Mouse (Mus musculus): ENCODE data around the gene Fads3.

Gene Fads3

GRCm38 (mm10) chr19:10041388-10042148, at the start of gene Fads3:
Gene Fads3, plus strand, starts transcription at chr19:10041569.
- peak; percentile 82 for DNase-seq

GRCm38 (mm10) chr19:9992011-9992958, 49.1 kb upstream of the Fads3 start:
- no peak for DNase-seq

DNA sequence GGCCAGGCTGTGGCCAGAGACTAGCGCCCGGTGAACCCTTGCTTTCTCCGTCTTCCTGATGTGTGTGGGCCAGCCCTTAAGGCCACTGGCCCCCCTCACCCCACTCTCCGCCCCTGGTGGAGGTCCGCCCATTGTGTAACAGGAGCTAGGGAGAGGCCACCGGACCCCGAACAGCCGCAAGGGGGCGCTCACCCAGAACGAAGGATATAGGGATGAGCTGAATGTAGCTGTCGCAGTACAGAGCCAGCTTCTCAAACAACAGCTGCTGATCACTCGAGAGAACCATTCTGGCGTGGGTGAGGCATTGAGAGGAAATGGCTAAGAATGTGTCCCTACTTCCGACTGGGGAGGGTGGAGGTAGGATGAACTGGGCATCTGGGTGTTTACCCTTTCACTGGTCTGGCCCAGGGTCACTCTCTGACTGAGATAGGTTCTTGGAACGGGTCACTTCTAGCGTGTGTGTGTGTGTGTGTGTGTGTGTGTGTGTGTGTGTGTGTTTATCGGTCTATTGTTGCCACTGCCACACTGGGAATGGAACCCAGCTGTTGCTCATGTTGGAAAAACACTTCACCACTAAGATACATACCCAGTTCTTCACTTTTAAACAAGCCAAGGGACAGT, 48.2 kb upstream of the Fads3 start:
- DNase-seq, result peak; percentile 89

GRCm38 (mm10) chr19:9997204-9998062, 43.9 kb upstream of the Fads3 start:
- no peak for DNase-seq

DNA sequence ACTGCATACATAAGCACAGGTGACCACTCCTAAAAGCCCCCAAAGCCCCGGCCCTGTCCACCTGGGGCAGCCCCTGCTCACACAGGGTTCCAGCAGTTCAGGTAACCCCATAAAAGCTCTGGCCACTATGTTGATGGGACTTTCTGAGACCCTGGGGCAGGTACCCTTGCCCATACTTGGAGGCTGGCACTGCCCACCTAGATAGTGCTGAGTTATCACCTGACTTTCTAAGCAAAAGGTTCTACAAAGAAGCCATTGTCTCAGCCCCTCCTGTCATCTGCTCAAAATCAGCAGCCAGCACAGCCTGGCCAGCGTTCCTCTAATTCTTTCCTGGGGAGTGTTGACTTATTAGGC, 43.3 kb upstream of the Fads3 start:
- no peak for DNase-seq

- DNase-seq, result no peak
Observed at GRCm38 (mm10) chr19:9998736-9999486, 42.5 kb upstream of the Fads3 start.

- no peak for DNase-seq
Observed at GRCm38 (mm10) chr19:10000330-10000729, 41.0 kb upstream of the Fads3 start.

DNA sequence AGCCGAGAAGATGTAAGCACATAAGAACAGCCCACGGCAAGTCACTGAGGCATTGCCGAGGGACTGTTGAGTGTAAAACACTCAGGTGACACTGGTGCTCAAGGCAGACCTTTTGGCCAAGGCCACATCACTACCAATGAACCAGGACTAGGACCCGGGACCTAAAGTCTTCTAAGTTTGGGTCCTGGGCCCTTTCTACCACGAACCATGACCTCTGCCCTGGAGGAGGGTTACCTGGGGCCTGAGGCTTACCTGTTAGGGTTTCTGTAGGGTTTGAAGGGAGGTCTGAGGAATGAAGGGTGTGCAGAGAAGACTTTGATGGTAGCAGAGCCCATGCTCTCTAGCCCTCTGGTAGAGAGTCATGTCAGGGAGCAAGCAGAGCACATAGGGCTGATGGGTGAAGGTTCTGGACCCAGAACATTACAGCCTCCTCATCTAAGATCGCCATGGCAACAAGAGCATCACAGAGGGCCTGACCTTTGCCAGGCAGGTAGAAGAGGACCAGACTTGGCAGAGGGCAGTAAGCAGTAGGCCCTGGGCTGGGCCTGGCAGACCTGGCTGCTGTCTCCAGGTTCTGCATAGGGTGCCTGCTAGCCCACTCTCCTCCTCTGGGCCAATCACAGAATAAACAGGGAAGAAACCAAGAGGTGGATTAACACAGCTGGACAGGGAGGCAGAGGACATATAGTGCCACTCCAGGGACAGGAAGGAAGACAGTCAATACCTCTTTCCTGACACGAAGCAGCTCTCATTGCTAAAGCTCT, 40.0 kb upstream of the Fads3 start, which contains the start of the genes Best1 and Rab3il1:
Gene Best1 (minus strand): TSS at position 428 of the 764 bp plus-strand sequence.
Gene Rab3il1 (plus strand): TSS at position 464 of the 764 bp plus-strand sequence.
- DNase-seq, result no peak

DNA sequence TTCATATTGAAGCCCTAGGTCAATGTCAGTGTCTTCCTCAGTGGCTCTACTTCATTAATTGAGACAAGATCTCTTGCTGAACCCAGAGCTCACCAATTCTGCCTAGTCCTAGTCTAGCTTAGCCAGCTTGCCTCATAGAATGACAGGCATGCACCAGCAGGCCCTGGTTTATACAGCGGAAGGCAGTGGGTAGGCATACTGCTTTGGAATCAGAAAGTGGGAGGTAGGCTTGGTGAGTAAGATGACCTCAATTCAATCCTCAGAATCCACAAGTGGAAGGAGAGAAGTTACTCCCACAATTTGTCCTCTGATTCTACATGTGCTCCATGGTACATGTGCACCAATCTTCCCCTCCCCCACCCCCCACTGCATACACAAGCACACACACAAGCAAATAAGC, 37.7 kb upstream of the Fads3 start:
- DNase-seq, result no peak

- DNase-seq, result no peak
Observed at GRCm38 (mm10) chr19:10011408-10011807, 30.0 kb upstream of the Fads3 start.

DNA sequence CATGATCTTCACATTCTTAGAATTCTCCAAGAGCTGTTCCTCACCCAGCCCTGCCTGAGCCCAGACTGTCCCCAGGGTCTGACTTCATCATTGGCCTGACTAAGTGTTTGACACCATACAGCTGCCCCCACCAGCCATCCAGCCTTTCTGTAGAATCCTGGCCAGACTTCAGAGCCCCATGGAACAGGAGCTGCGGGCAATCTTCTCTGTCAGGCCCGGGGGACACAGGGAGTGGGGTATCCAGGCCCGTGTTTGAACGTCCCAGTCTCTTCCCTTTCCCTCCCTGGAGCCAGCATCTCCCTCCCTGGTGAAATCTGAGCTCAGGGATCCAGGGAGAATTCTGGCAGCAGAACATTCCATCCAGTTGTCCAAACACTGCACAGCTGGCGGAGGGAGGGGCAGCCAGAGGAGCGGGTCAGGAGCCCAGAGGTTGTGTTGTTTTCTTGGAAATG, 28.5 kb upstream of the Fads3 start:
- no peak for DNase-seq

DNA sequence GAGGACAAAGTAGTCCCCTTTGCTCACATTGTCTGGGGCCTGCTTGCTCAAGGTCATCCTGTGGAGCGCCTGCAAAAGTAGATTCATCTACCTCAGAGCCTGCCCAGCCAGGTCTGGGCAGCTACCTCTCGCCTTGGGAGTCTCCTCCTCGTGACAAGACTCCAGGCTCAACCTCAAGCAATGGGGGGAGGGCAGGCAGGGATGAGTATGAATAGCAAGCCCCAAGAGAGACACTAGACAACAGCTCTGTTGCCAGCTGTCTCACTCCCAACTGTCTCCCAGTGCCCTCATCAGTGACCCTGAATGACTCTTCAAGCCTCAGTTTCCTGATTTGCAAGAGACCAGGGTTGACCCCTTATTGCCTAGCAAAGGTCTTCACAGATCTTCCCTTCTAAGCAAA, 28.0 kb upstream of the Fads3 start:
- DNase-seq, result no peak

DNA sequence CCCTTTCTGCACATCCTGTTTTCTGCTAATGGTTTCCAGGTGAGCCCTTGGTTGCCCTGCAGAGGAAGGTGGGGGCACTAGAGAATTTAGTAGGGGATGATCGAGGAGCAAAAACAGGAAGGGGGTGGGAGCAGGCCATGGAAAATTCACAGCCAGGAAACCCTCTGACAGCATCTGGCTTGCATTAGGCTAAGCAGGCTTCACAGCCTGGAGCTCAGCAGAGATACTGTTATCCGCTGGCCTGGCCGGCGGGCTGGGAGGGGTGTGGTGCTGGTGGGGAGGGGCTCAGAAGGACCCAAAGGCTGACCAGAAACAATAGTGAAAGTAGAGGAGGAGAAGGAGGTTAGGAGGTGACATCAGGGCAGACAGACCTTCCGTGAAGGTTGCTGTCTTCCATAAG, 27.5 kb upstream of the Fads3 start:
- no peak for DNase-seq

DNA sequence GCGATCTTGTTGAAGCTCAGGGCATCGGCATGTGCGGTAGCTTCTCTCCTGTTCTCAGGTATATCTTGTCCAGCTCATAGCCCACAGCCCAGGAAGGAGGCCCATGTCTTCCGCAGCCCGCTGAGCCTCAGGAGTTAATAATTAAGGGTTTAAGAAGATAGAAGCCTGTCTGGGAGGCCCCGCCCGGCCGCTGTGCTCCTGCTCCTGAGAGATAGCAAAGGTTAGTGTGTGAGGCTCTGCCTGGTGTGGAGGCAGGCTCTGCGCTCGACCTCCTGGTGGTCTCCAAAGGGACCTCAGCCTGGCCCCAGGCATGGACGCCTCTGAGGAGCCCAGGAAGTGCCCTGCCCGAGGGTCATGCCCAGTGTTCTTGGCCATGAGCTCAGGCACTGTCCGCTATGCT, 26.5 kb upstream of the Fads3 start:
- peak; percentile 64 for DNase-seq

GRCm38 (mm10) chr19:10015442-10015841, 25.9 kb upstream of the Fads3 start:
- DNase-seq, result no peak

DNA sequence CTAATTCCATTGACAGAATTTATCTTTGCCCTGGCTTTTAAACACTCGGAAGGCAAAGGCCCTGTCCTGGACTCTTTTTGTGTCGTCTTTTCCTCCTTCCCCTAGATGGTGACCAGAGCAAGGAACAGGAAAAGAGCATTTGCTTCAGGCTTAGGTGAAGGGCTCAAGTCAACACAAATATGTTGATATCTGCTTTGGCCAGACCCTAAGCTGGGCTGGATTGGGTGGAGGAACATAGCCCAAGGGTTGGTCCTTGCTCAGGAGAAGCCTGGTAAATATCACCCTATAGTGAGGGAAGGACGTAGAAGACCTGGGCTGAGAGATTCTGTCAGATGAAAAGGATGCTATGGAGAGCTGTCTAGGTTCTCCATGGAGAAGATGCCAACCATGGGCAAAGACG, 25.2 kb upstream of the Fads3 start:
- no peak for DNase-seq

GRCm38 (mm10) chr19:10017637-10018526, 23.5 kb upstream of the Fads3 start:
- peak; percentile 92 for DNase-seq

- DNase-seq, result no peak
Observed at GRCm38 (mm10) chr19:10018527-10018818, 22.9 kb upstream of the Fads3 start.

GRCm38 (mm10) chr19:10019214-10019760, 22.1 kb upstream of the Fads3 start:
- DNase-seq, result no peak

DNA sequence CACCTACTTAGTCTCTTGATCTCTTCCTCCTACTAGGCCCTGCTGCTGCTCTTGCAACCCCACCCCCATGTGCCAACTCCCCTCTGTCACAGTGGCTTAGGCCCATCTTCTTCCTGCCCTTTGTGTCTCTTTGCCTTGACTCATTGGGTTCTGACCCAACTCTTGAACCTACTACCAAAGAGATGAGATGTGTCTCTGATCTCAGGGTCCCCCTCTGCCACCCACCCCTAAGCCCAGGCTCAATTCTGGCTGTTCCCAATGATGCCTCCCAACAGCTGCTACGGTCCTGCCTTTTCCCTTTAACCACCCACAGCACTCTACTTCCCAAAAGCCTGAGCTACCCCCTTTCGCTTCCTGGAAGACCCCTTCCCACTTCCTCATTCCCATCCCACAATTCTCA, 19.4 kb upstream of the Fads3 start:
- no peak for DNase-seq
